Mouse (Mus musculus) cortical plate, adult 2 months (tissue): ENCODE measurements at regions not wholly inside any gene's neighbourhood (a gene's known extent, or its start where the extent isn't known, plus 50 kb on each side); places are given as distances from the start of the nearest gene placed in this dataset.

ENCODE experiments used
- CTCF ChIP-seq: fragments of 200-500 bp; IDR thresholded peaks from 2 replicates; pipeline ENCODE4 v1.5.1; 2011; ENCODE audit warnings: mild to moderate bottlenecking, control low read depth, low read length; ENCODE audit not compliant: insufficient read depth; ENCODE audit errors: extremely low read depth
- POLR2A ChIP-seq: fragments of 200-500 bp; IDR thresholded peaks from 2 replicates; pipeline ENCODE4 v1.6.1; 2011; ENCODE audit warnings: mild to moderate bottlenecking, low read length, control low read depth; ENCODE audit not compliant: insufficient read depth; ENCODE audit errors: extremely low read depth

DNA sequence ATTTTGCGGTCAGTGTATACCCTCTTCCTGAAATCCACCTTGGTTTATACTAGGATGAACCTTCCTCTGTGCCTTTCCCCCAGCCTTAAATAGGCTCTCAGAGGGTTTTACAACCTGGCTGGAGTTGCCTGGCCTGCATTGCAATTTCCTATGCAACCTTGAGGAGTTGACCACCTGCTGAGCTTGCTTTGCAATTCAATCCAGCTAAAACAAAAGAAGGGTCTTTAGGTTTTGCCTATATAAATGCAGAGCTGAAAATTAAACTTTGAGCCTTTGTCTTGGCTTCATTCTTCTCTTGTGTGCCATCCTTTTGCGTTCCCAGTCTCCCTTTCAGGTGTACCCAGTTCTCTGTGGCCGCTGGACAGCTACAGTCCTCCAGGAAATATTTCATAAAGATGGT, 53.0 kb upstream of the Phyhipl start:
- no peak for TF ChIP-seq CTCF
- TF ChIP-seq POLR2A, result no peak
